37 mouse cellular contexts compared by ENCODE assay signal in the genomic region with DNA sequence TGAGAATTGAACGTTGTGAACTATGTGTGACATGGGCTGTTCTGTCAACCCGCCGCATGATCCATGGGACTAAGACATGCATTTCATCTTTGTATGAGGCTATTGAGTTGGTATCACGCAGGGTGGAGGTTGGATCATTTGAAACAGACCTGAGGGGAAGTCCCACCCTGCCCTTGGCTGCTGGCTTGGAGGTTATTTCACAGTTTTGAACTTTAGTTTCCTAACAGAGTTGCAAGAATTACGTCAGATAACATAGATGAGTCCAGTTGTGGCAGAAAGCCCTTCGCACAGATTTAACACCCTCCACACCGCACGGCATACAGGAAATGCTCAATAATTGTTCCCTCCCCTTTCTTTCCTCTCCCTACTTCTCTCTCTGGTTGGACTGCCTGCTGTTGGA. TPM values are rescaled to one million over a fixed set of nuclear protein-coding genes. Genes with fewer than 3 reads are reported as not detected.
DNase-seq lines count a peak whose midpoint lies in the region; ATAC-seq and TF ChIP-seq lines count a peak whose summit lies in the region.
"Had no signal": no experiment of that assay in that cellular context is flagged by ENCODE, and none has a peak within 500 bp of the region (broad histone marks: within the 10 kb centered on the region; RNA-seq: fewer than 3 reads in every experiment).

No protein-coding gene starts in this region.

- no peaks in the 10 kb centered on the region for H3K27me3 ChIP-seq in kidney, embryonic 16.5 days (ENCODE audit: insufficient read depth, low read length)
- H3K27me3 ChIP-seq in lung, embryonic 14.5 days (ENCODE audit: insufficient read depth, low read length) = no peaks in the 10 kb centered on the region
- no peaks in the 10 kb centered on the region for H3K27me3 ChIP-seq in intestine, embryonic 16.5 days (replicated peaks; ENCODE audit: control insufficient read depth, insufficient read depth, low read length)
- no peaks in the 10 kb centered on the region for H3K27me3 ChIP-seq in stomach, embryonic 14.5 days (ENCODE audit: control insufficient read depth, insufficient read depth, low read length)
- no peaks in the 10 kb centered on the region for H3K27me3 ChIP-seq in midbrain, embryonic 15.5 days (replicated peaks)
- H3K27me3 ChIP-seq: embryonic facial prominence, embryonic 12.5 days; hindbrain, embryonic 13.5 days; liver, embryonic 13.5 days; neural tube, embryonic 15.5 days had no signal

- ATAC-seq in kidney, embryonic 16.5 days (ENCODE audit: low FRiP score, low TSS enrichment) = no peak
- ATAC-seq in lung, embryonic 14.5 days (ENCODE audit: insufficient read depth) = no peak
- no peak for ATAC-seq in intestine, embryonic 16.5 days
- ATAC-seq in stomach, embryonic 14.5 days (ENCODE audit: insufficient number of reproducible peaks, insufficient read depth, low FRiP score, low read depth) = no peak
- ATAC-seq in midbrain, embryonic 15.5 days (replicated peaks) = no peak
- ATAC-seq: forebrain, embryonic 16.5 days had no signal

- WGBS in kidney, embryonic 16.5 days = 78% methylated on average over 8 of the region's 8 CpGs
- 58% methylated on average over 8 of the region's 8 CpGs for WGBS in lung, embryonic 14.5 days
- WGBS in intestine, embryonic 16.5 days = 67% methylated on average over 8 of the region's 8 CpGs
- WGBS in stomach, embryonic 14.5 days = 72% methylated on average over 8 of the region's 8 CpGs
- 91% methylated on average over 8 of the region's 8 CpGs for whole genome bisulfite sequencing in midbrain, embryonic 15.5 days

- peak overlapping the region; percentile 11 for H3K4me3 ChIP-seq in kidney, embryonic 16.5 days (ENCODE audit: low read length)
- no peak overlapping the region for H3K4me3 ChIP-seq in lung, embryonic 14.5 days (ENCODE audit: low read depth, low read length)
- H3K4me3 ChIP-seq in intestine, embryonic 16.5 days (ENCODE audit: low read length) = no peak overlapping the region
- no peak overlapping the region for H3K4me3 ChIP-seq in stomach, embryonic 14.5 days (ENCODE audit: low read depth, low read length)
- H3K4me3 ChIP-seq in midbrain, embryonic 15.5 days = no peak overlapping the region
- H3K4me3 ChIP-seq: embryonic facial prominence, embryonic 12.5 days; gastrocnemius, adult 2 months; hindbrain, embryonic 13.5 days; liver, embryonic 13.5 days; neural tube, embryonic 15.5 days had no signal

- no peak overlapping the region for H3K27ac ChIP-seq in kidney, embryonic 16.5 days (ENCODE audit: low read length)
- peak overlapping the region; percentile 33; the same call in 1 of the 2 replicates for H3K27ac ChIP-seq in lung, embryonic 14.5 days (ENCODE audit: low read depth)
- 0 out of 2 replicates have a peak overlapping the region, but pooled peaks have one; percentile 31 for H3K27ac ChIP-seq in intestine, embryonic 16.5 days (ENCODE audit: low read length)
- H3K27ac ChIP-seq in stomach, embryonic 14.5 days (ENCODE audit: low read length) = peak overlapping the region; percentile 15; the same call in 1 of the 2 replicates
- H3K27ac ChIP-seq in midbrain, embryonic 15.5 days = no peak overlapping the region
- H3K27ac ChIP-seq: embryonic facial prominence, embryonic 12.5 days; gastrocnemius, adult 2 months; hindbrain, embryonic 13.5 days; liver, embryonic 13.5 days; neural tube, embryonic 15.5 days had no signal

- H3K9me3 ChIP-seq in kidney, embryonic 16.5 days (ENCODE audit: low read length) = no peaks in the 10 kb centered on the region
- H3K9me3 ChIP-seq in lung, embryonic 14.5 days (ENCODE audit: low read depth, low read length) = no peaks in the 10 kb centered on the region
- H3K9me3 ChIP-seq in intestine, embryonic 16.5 days (ENCODE audit: control insufficient read depth, low read length) = no peaks in the 10 kb centered on the region
- H3K9me3 ChIP-seq in stomach, embryonic 14.5 days (ENCODE audit: control insufficient read depth, low read depth, low read length) = no peaks in the 10 kb centered on the region
- no peaks in the 10 kb centered on the region for H3K9me3 ChIP-seq in midbrain, embryonic 15.5 days
- H3K9me3 ChIP-seq: embryonic facial prominence, embryonic 12.5 days; hindbrain, embryonic 13.5 days; liver, embryonic 13.5 days; neural tube, embryonic 15.5 days had no signal

- H3K4me2 ChIP-seq in kidney, embryonic 16.5 days (replicated peaks; ENCODE audit: low read depth, low read length) = 0 out of 2 replicates have a peak overlapping the region, but pooled peaks have one; percentile 1
- no peak overlapping the region for H3K4me2 ChIP-seq in lung, embryonic 14.5 days
- no peak overlapping the region for H3K4me2 ChIP-seq in intestine, embryonic 16.5 days (ENCODE audit: low read depth, low read length)
- H3K4me2 ChIP-seq in stomach, embryonic 14.5 days (replicated peaks; ENCODE audit: low read depth, low read length) = no peak overlapping the region
- no peak overlapping the region for H3K4me2 ChIP-seq in midbrain, embryonic 15.5 days
- H3K4me2 ChIP-seq: embryonic facial prominence, embryonic 12.5 days; heart, embryonic 11.5 days; hindbrain, embryonic 13.5 days; liver, embryonic 13.5 days; neural tube, embryonic 15.5 days had no signal

- H3K36me3 ChIP-seq in kidney, embryonic 16.5 days (ENCODE audit: insufficient read depth, low read length) = no peaks in the 10 kb centered on the region
- no peaks in the 10 kb centered on the region for H3K36me3 ChIP-seq in lung, embryonic 14.5 days (ENCODE audit: insufficient read depth)
- no peaks in the 10 kb centered on the region for H3K36me3 ChIP-seq in intestine, embryonic 16.5 days (ENCODE audit: control insufficient read depth, insufficient read depth, low read length)
- H3K36me3 ChIP-seq in stomach, embryonic 14.5 days (ENCODE audit: control insufficient read depth, insufficient read depth, low read length) = no peaks in the 10 kb centered on the region
- H3K36me3 ChIP-seq in midbrain, embryonic 15.5 days (replicated peaks) = no peaks in the 10 kb centered on the region
- H3K36me3 ChIP-seq: embryonic facial prominence, embryonic 12.5 days; G1E; hindbrain, embryonic 13.5 days; liver, embryonic 13.5 days; neural tube, embryonic 15.5 days had no signal

- H3K9ac ChIP-seq in kidney, embryonic 16.5 days (replicated peaks; ENCODE audit: low read length) = no peak overlapping the region
- H3K9ac ChIP-seq in lung, embryonic 14.5 days = no peak overlapping the region
- no peak overlapping the region for H3K9ac ChIP-seq in intestine, embryonic 16.5 days (ENCODE audit: low read depth, low read length)
- H3K9ac ChIP-seq in stomach, embryonic 14.5 days (replicated peaks; ENCODE audit: low read depth, low read length) = no peak overlapping the region
- H3K9ac ChIP-seq in midbrain, embryonic 15.5 days = no peak overlapping the region
- H3K9ac ChIP-seq: embryonic facial prominence, embryonic 12.5 days; hindbrain, embryonic 13.5 days; liver, embryonic 13.5 days; neural tube, embryonic 15.5 days had no signal

- TF ChIP-seq CTCF in lung, embryonic 14.5 days (IDR thresholded peaks at IDR 0.05; ENCODE audit: low read depth) = no peak

- intact Hi-C loops in heart, postnatal 10 days (cut with DNase I) = no loop called here

- DNase-seq in kidney, adult 8-10 months = no peak
- no peak for DNase-seq in lung, embryonic 14.5 days
- DNase-seq in lung, postnatal 25 days (ENCODE audit: low spot score) = no peak
- DNase-seq in heart, postnatal 10 days = no peak
- DNase-seq: adrenal gland, adult 8-10 months; B cell, adult 2 months; cerebellum, adult 11 months; cerebellum, adult 9-10 months; cerebellum, postnatal 36 days; gastrocnemius, adult 2 months; gastrocnemius, postnatal 36 days; heart, adult 18-20 months; heart, postnatal 4 days; kidney, adult 18-20 months; kidney, postnatal 10 days; liver, embryonic 13.5 days; midbrain, embryonic 14.5 days; retina, postnatal 1 day; right cerebral cortex, postnatal 14 days had no signal

- H3K4me1 ChIP-seq in kidney, embryonic 16.5 days (ENCODE audit: insufficient read depth, low read length) = peaks cover 6% of the 10 kb centered on the region; the same call in 1 of the 2 replicates
- H3K4me1 ChIP-seq in lung, embryonic 14.5 days (ENCODE audit: insufficient read depth) = no peaks in the 10 kb centered on the region
- peaks cover 19% of the 10 kb centered on the region for H3K4me1 ChIP-seq in intestine, embryonic 16.5 days (ENCODE audit: control insufficient read depth, insufficient read depth, low read length)
- 0 out of 2 replicates have a peak, but pooled peaks cover 9% of the 10 kb centered on the region for H3K4me1 ChIP-seq in stomach, embryonic 14.5 days (ENCODE audit: control insufficient read depth, insufficient read depth, low read length)
- no peaks in the 10 kb centered on the region for H3K4me1 ChIP-seq in midbrain, embryonic 15.5 days
- H3K4me1 ChIP-seq: embryonic facial prominence, embryonic 12.5 days; neural tube, embryonic 15.5 days had no signal

RNA-seq across cellular contexts. Expression of gene Krt23, which starts 1.9 kb away (rescaled TPM):
- polyA plus RNA-seq in kidney, embryonic 16.5 days (2015; fragmentation: Nextera tagmentation; extraction: Ambion mirVana) = 22.2 and 22.3 TPM in 2 replicates
- polyA plus RNA-seq in lung, embryonic 14.5 days (2014; fragmentation: Nextera tagmentation; extraction: Ambion mirVana) = 4.0 and 4.4 TPM in 2 replicates
- 18.4 and 19.6 TPM in 2 replicates for polyA plus RNA-seq in intestine, embryonic 16.5 days (2015; fragmentation: Nextera tagmentation; extraction: Ambion mirVana)
- polyA plus RNA-seq in stomach, embryonic 14.5 days (2014; fragmentation: Nextera tagmentation; extraction: Ambion mirVana) = 18.3 and 21.4 TPM in 2 replicates
- total RNA-seq in heart, postnatal 10 days (2021) = under 1 TPM in 1 of 2 experiments, not detected in 1; 0.17 TPM
- 0.18 TPM in 1 of 2 replicates, not detected in the other for polyA plus RNA-seq in midbrain, embryonic 15.5 days (2015; fragmentation: Nextera tagmentation; extraction: Ambion mirVana)
- total RNA-seq: G1E; gastrocnemius, adult 2 months; gastrocnemius, postnatal 36 days; heart, postnatal 4 days; layer of hippocampus, postnatal 10 days; left cerebral cortex, adult 18-20 months; left cerebral cortex, postnatal 14 days had no signal
- polyA plus RNA-seq: forebrain, embryonic 11.5 days; forebrain, embryonic 16.5 days; G1E had no signal

RNA-seq across cellular contexts. Expression of gene Krt39, which starts 30.1 kb away (rescaled TPM):
- 0.21 and 0.60 TPM in 2 replicates for polyA plus RNA-seq in kidney, embryonic 16.5 days (2015; fragmentation: Nextera tagmentation; extraction: Ambion mirVana)
- not detected in 2 replicates for polyA plus RNA-seq in lung, embryonic 14.5 days (2014; fragmentation: Nextera tagmentation; extraction: Ambion mirVana)
- not detected in 2 replicates for polyA plus RNA-seq in intestine, embryonic 16.5 days (2015; fragmentation: Nextera tagmentation; extraction: Ambion mirVana)
- polyA plus RNA-seq in stomach, embryonic 14.5 days (2014; fragmentation: Nextera tagmentation; extraction: Ambion mirVana) = not detected in 2 replicates
- not detected for total RNA-seq in heart, postnatal 10 days (2021)
- polyA plus RNA-seq in midbrain, embryonic 15.5 days (2015; fragmentation: Nextera tagmentation; extraction: Ambion mirVana) = not detected in 2 replicates
- total RNA-seq: adrenal gland, adult 8-10 months; gastrocnemius, adult 2 months; gastrocnemius, postnatal 36 days; heart, adult 18-20 months; heart, postnatal 4 days; layer of hippocampus, postnatal 10 days; left cerebral cortex, adult 18-20 months; left cerebral cortex, postnatal 14 days had no signal
- polyA plus RNA-seq: embryonic facial prominence, embryonic 12.5 days; forebrain, embryonic 11.5 days; forebrain, embryonic 16.5 days; G1E; heart, embryonic 11.5 days; heart, embryonic 16.5 days; hindbrain, embryonic 13.5 days; liver, embryonic 13.5 days; midbrain, embryonic 14.5 days; neural tube, embryonic 15.5 days; thymus, postnatal 0 days had no signal

RNA-seq across cellular contexts. Expression of gene Krt40, which starts 51.9 kb away (rescaled TPM):
- not detected in 2 replicates for polyA plus RNA-seq in kidney, embryonic 16.5 days (2015; fragmentation: Nextera tagmentation; extraction: Ambion mirVana)
- 0.17 TPM in 1 of 2 replicates, not detected in the other for polyA plus RNA-seq in lung, embryonic 14.5 days (2014; fragmentation: Nextera tagmentation; extraction: Ambion mirVana)
- not detected in 2 replicates for polyA plus RNA-seq in intestine, embryonic 16.5 days (2015; fragmentation: Nextera tagmentation; extraction: Ambion mirVana)
- polyA plus RNA-seq in stomach, embryonic 14.5 days (2014; fragmentation: Nextera tagmentation; extraction: Ambion mirVana) = not detected in 2 replicates
- total RNA-seq in heart, postnatal 10 days (2021) = not detected
- not detected in 2 replicates for polyA plus RNA-seq in midbrain, embryonic 15.5 days (2015; fragmentation: Nextera tagmentation; extraction: Ambion mirVana)
- total RNA-seq: adrenal gland, adult 8-10 months; gastrocnemius, adult 2 months; gastrocnemius, postnatal 36 days; heart, adult 18-20 months; heart, postnatal 4 days; layer of hippocampus, postnatal 10 days; left cerebral cortex, adult 18-20 months; left cerebral cortex, postnatal 14 days had no signal
- polyA plus RNA-seq: embryonic facial prominence, embryonic 12.5 days; forebrain, embryonic 11.5 days; forebrain, embryonic 16.5 days; G1E; heart, embryonic 11.5 days; heart, embryonic 16.5 days; hindbrain, embryonic 13.5 days; limb, embryonic 11.5 days; liver, embryonic 13.5 days; midbrain, embryonic 14.5 days; neural tube, embryonic 15.5 days; testis, adult 2 months; thymus, postnatal 0 days had no signal

RNA-seq across cellular contexts. Expression of gene Krt20, which starts 53.1 kb away (rescaled TPM):
- 1.5 and 1.8 TPM in 2 replicates for polyA plus RNA-seq in kidney, embryonic 16.5 days (2015; fragmentation: Nextera tagmentation; extraction: Ambion mirVana)
- 0.28 and 0.42 TPM in 2 replicates for polyA plus RNA-seq in lung, embryonic 14.5 days (2014; fragmentation: Nextera tagmentation; extraction: Ambion mirVana)
- 101 and 110 TPM in 2 replicates for polyA plus RNA-seq in intestine, embryonic 16.5 days (2015; fragmentation: Nextera tagmentation; extraction: Ambion mirVana)
- 3.0 and 3.9 TPM in 2 replicates for polyA plus RNA-seq in stomach, embryonic 14.5 days (2014; fragmentation: Nextera tagmentation; extraction: Ambion mirVana)
- total RNA-seq in heart, postnatal 10 days (2021) = under 1 TPM; 0.26 to 0.30 TPM
- polyA plus RNA-seq in midbrain, embryonic 15.5 days (2015; fragmentation: Nextera tagmentation; extraction: Ambion mirVana) = 0.19 and 0.20 TPM in 2 replicates
- total RNA-seq: G1E; gastrocnemius, adult 2 months; heart, adult 18-20 months; layer of hippocampus, postnatal 10 days; left cerebral cortex, adult 18-20 months; left cerebral cortex, postnatal 14 days had no signal
- polyA plus RNA-seq: forebrain, embryonic 16.5 days; G1E had no signal

RNA-seq across cellular contexts. Expression of gene Krtap3-3, which starts 59.6 kb away (rescaled TPM):
- polyA plus RNA-seq in kidney, embryonic 16.5 days (2015; fragmentation: Nextera tagmentation; extraction: Ambion mirVana) = not detected in 2 replicates
- polyA plus RNA-seq in lung, embryonic 14.5 days (2014; fragmentation: Nextera tagmentation; extraction: Ambion mirVana) = not detected in 2 replicates
- polyA plus RNA-seq in intestine, embryonic 16.5 days (2015; fragmentation: Nextera tagmentation; extraction: Ambion mirVana) = not detected in 2 replicates
- not detected in 2 replicates for polyA plus RNA-seq in stomach, embryonic 14.5 days (2014; fragmentation: Nextera tagmentation; extraction: Ambion mirVana)
- not detected for total RNA-seq in heart, postnatal 10 days (2021)
- not detected in 2 replicates for polyA plus RNA-seq in midbrain, embryonic 15.5 days (2015; fragmentation: Nextera tagmentation; extraction: Ambion mirVana)
- total RNA-seq: adrenal gland, adult 8-10 months; G1E; gastrocnemius, adult 2 months; gastrocnemius, postnatal 36 days; heart, adult 18-20 months; heart, postnatal 4 days; layer of hippocampus, postnatal 10 days; left cerebral cortex, adult 18-20 months; left cerebral cortex, postnatal 14 days had no signal
- polyA plus RNA-seq: embryonic facial prominence, embryonic 12.5 days; forebrain, embryonic 11.5 days; forebrain, embryonic 16.5 days; G1E; heart, embryonic 11.5 days; heart, embryonic 16.5 days; hindbrain, embryonic 13.5 days; limb, embryonic 11.5 days; liver, embryonic 13.5 days; midbrain, embryonic 14.5 days; neural tube, embryonic 15.5 days; testis, adult 2 months had no signal

Comparison
In these comparisons a context has a peak if more than half of its experiments do, and no peak if none do; other contexts are left out.
1. H3K27ac ChIP-seq: peak in lung, embryonic 14.5 days (single experiment), intestine, embryonic 16.5 days (single experiment) and stomach, embryonic 14.5 days (single experiment); none in kidney, embryonic 16.5 days (single experiment) and midbrain, embryonic 15.5 days (single experiment).